Mouse (Mus musculus): Measurements from ENCODE around the gene Vmn1r88. TPM values are rescaled to one million over a fixed set of nuclear protein-coding genes. Genes with fewer than 3 reads are reported as not detected.
"Not testable (repeated sequence)": the region's sequence is repeated elsewhere in the genome, so short reads cannot be mapped to it uniquely, and the experiment has no call there.

Vmn1r88 gene
- polyA plus RNA-seq (2016; fragmentation: Nextera tagmentation; extraction: Ambion mirVana): 0.03 TPM in 1 of 2 replicates, not detected in the other

DNA sequence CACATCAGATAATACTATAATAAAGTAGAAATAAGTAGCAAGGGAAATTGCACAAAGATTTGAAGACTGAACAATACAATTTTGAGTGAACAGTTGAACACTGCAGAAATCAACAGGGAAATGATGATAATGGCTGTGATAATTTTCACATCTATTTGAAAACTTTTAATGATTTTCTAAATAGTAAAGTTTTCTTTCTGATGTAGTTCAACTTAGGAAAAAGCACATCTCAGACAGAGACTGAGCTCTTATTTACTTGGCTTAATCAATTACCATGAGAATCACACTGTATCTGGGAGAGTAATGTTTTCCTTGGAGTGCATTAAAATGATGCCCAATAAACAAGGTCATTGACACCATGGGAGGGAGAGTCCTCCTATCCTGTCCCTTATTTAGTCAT is at the start of gene Vmn1r88:
Vmn1r88 (plus strand) TSS at position 301 of the 400 bp plus-strand sequence.
- Histone ChIP-seq H3K36me3 (no peaks in the 10 kb centered on the region), H3K4me3 (no peak within 1 kb of the TSS), H3K4me2 (replicated peaks) (no peak within 1 kb of the TSS), H3K9ac (no peak within 1 kb of the TSS), H3K27ac (no peak within 1 kb of the TSS), H3K27me3 (no peaks in the 10 kb centered on the region), H3K4me1 (no peaks in the 10 kb centered on the region), H3K9me3 (no peaks in the 10 kb centered on the region)
- no peak for ATAC-seq (ENCODE audit: insufficient number of reproducible peaks, insufficient read depth, low FRiP score, low TSS enrichment)

DNA sequence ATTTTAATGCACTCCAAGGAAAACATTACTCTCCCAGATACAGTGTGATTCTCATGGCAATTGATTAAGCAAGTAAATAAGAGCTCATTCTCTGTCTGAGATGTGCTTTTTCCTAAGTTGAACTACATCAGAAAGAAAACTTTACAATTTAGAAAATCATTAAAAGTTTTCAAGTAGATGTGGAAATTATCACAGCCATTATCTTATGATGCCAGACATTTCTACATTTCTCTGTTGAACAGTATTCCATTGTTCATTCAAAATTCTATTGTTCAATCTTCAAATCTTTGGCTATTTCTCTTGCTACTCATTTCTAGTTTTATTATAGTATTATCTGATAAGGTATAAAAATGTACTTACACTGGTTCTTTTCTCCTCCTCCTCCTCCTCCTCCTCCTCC is 39.6 kb upstream of the Vmn1r88 start, which contains the start of gene Vmn1r86:
Vmn1r86 (minus strand) TSS at position 101 of the 400 bp plus-strand sequence.
- H3K4me2 ChIP-seq (replicated peaks): no peak within 1 kb of the TSS
- H3K4me3 ChIP-seq: no peak within 1 kb of the TSS
- no peaks in the 10 kb centered on the region for H3K4me1 ChIP-seq
- ATAC-seq (ENCODE audit: insufficient number of reproducible peaks, insufficient read depth, low FRiP score, low TSS enrichment): no peak
- H3K9ac ChIP-seq: no peak within 1 kb of the TSS
- H3K36me3 ChIP-seq: no peaks in the 10 kb centered on the region
- H3K27ac ChIP-seq: no peak within 1 kb of the TSS
- no peaks in the 10 kb centered on the region for H3K27me3 ChIP-seq
- H3K9me3 ChIP-seq: no peaks in the 10 kb centered on the region

DNA sequence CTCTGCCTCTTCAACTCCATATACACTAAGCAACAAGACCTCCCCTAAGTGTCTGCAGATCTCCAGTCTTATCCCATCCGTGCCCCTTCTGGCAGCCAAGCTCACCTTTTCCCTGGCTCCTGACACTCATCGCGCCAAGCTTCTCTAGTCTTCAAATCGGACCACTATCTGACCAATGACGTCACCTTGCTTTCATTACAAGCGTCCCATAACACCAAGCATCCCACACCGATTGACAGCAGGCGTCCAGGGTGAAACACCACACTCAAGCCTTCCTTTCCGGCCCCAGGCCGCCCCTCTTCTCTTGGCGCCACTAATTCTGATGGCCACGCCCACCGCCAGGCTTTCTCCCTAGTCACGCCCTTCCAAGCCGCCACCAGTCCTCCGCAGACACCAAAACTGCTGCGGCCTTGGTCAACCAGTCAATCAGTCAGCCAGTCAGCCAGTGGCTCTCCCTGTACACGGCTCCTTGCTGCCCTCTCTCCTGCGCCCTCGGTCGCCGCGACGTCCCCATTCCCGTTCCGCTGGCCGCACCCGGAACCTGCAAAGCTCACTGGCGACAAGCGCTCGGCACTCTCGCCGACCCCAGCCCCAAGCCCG is 35.7 kb upstream of the Vmn1r88 start:
- peak overlapping the region; percentile 17; the same call in 1 of the 2 replicates for H3K4me3 ChIP-seq
- H3K9ac ChIP-seq: not testable (repeated sequence)

DNA sequence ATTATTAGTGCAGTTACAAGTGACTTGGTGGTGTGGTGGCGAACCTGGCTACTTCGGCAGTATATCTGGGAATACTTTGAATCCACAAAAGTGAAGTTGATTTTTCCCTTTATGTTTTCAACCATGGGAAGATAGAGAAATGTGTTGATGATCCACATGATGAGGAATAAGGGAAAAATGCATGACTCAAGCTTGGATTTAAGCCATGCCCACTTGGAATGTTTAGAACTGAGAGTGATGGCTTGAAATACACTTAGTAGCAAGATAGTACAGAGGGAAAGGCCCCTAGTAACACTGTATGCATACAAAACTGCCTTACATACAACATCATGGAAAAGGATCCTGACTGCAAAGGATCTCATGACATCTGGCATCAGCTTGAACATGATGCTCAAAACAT is 27.5 kb upstream of the Vmn1r88 start:
- no peaks in the 10 kb centered on the region for H3K27me3 ChIP-seq
- no peak overlapping the region for H3K4me3 ChIP-seq
- no peak overlapping the region for H3K9ac ChIP-seq
- H3K27ac ChIP-seq: no peak overlapping the region
- no peaks in the 10 kb centered on the region for H3K4me1 ChIP-seq
- no peak for ATAC-seq (ENCODE audit: insufficient number of reproducible peaks, insufficient read depth, low FRiP score, low TSS enrichment)
- no peaks in the 10 kb centered on the region for H3K36me3 ChIP-seq
- WGBS: 83% methylated on average over 2 of the region's 2 CpGs
- H3K4me2 ChIP-seq (replicated peaks): no peak overlapping the region
- H3K9me3 ChIP-seq: no peaks in the 10 kb centered on the region

More for the DNA sequence above, 35.7 kb upstream of the Vmn1r88 start:
- ATAC-seq (ENCODE audit: insufficient number of reproducible peaks, insufficient read depth, low FRiP score, low TSS enrichment): peak; percentile 82
- H3K9me3 ChIP-seq, H3K27ac ChIP-seq, H3K4me1 ChIP-seq, H3K27me3 ChIP-seq, H3K36me3 ChIP-seq: not testable (repeated sequence)
- peak overlapping the region; percentile 43 for H3K4me2 ChIP-seq (replicated peaks)
- WGBS: 3% methylated on average over 20 of the region's 34 CpGs

DNA sequence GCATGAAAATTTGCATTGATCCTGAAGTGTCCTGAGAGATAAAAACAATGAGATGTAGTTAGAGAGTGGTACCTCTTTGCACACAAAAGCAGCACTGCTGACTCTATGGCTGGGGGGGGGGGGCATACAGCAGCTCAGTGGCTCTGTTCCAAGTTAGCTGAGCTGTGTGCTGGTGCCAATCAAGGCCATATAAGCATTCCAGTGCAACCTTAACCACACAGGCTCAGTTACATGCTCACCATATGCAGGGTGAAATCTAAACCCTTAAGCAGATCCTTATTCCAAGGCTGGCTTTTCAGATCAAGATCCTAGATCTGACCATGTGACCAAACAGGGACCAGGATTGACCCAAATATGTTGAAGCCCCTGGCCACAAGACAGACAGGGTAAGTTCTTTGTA is 22.0 kb upstream of the Vmn1r88 start:
- no peaks in the 10 kb centered on the region for H3K36me3 ChIP-seq
- ATAC-seq (ENCODE audit: insufficient number of reproducible peaks, insufficient read depth, low FRiP score, low TSS enrichment): peak; percentile 80
- H3K9ac ChIP-seq: no peak overlapping the region
- no peaks in the 10 kb centered on the region for H3K27me3 ChIP-seq
- H3K4me1 ChIP-seq: no peaks in the 10 kb centered on the region
- H3K4me3 ChIP-seq: no peak overlapping the region
- no peak overlapping the region for H3K4me2 ChIP-seq (replicated peaks)
- H3K27ac ChIP-seq: no peak overlapping the region
- no peaks in the 10 kb centered on the region for H3K9me3 ChIP-seq

DNA sequence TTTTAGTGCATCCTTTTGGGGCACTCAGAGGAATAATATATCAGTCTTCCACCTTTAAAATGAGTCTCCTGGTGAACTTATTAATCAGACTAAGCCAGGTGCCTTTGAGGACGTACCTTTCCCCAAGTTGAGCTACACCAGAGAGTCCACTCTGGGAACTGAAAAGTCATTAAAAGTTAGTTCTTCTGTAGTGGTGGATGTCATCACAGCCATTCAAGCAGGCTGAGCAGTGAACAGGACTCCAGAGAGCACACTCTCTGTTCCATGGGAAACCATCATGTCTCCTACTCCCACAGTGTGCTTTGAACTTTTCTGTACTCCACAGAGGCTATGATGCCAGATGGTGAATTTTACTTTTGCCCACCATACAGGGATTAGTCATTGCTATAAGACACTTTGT is 19.3 kb upstream of the Vmn1r88 start, which contains the start of gene Vmn1r87:
Vmn1r87 (minus strand) TSS at position 101 of the 400 bp plus-strand sequence.
- Histone ChIP-seq H3K27ac (no peak within 1 kb of the TSS), H3K4me1 (no peaks in the 10 kb centered on the region), H3K9ac (no peak within 1 kb of the TSS), H3K27me3 (no peaks in the 10 kb centered on the region), H3K4me2 (replicated peaks) (no peak within 1 kb of the TSS), H3K4me3 (no peak within 1 kb of the TSS), H3K9me3 (no peaks in the 10 kb centered on the region), H3K36me3 (no peaks in the 10 kb centered on the region)
- no peak for ATAC-seq (ENCODE audit: insufficient number of reproducible peaks, insufficient read depth, low FRiP score, low TSS enrichment)
- 86% methylated on average over 1 of the region's 1 CpGs for WGBS

DNA sequence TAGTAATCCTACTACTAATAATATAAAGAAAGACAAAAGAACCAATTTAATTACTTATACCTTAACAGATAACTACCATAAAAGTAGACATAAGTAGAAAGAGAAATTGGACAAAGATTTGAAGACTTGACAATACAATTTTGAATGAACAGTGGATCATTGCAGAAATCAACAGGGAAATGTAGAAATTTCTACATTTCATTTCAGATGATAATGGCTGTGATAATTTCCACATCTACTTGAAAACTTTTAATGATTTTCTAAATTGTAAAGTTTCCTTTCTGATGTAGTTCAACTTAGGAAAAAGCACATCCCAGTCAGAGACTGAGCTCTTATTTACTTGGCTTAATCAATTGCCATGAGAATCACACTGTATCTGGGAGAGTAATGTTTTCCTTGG is 53.4 kb downstream of the Vmn1r88 start, which contains the start of gene Vmn1r89:
Vmn1r89 (plus strand) TSS at position 301 of the 400 bp plus-strand sequence.
- H3K27ac ChIP-seq: no peak within 1 kb of the TSS
- no peaks in the 10 kb centered on the region for H3K9me3 ChIP-seq
- no peak for ATAC-seq (ENCODE audit: insufficient number of reproducible peaks, insufficient read depth, low FRiP score, low TSS enrichment)
- no peaks in the 10 kb centered on the region for H3K36me3 ChIP-seq
- no peaks in the 10 kb centered on the region for H3K27me3 ChIP-seq
- H3K4me1 ChIP-seq: no peaks in the 10 kb centered on the region
- H3K4me3 ChIP-seq: no peak within 1 kb of the TSS
- H3K4me2 ChIP-seq (replicated peaks): no peak within 1 kb of the TSS
- no peak within 1 kb of the TSS for H3K9ac ChIP-seq

Other genes with a start within 250 kb of the Vmn1r88 start
- 833 and 862 TPM in 2 replicates for gene Rps5, start 237.3 kb upstream of the Vmn1r88 start, polyA plus RNA-seq (2016; fragmentation: Nextera tagmentation; extraction: Ambion mirVana)
- 0.95 and 1.0 TPM in 2 replicates for gene Rnf225, start 232.2 kb upstream of the Vmn1r88 start, polyA plus RNA-seq (2016; fragmentation: Nextera tagmentation; extraction: Ambion mirVana)
- gene Zfp324, start 193.7 kb upstream of the Vmn1r88 start, polyA plus RNA-seq (2016; fragmentation: Nextera tagmentation; extraction: Ambion mirVana): 13.9 and 14.4 TPM in 2 replicates
- gene Zfp446, start 181.7 kb upstream of the Vmn1r88 start, polyA plus RNA-seq (2016; fragmentation: Nextera tagmentation; extraction: Ambion mirVana): 12.0 and 13.0 TPM in 2 replicates
- 0.09 TPM in 1 of 2 replicates, not detected in the other for gene Slc27a5, start 161.4 kb upstream of the Vmn1r88 start, polyA plus RNA-seq (2016; fragmentation: Nextera tagmentation; extraction: Ambion mirVana)
- 480 and 495 TPM in 2 replicates for gene Trim28, start 160.5 kb upstream of the Vmn1r88 start, polyA plus RNA-seq (2016; fragmentation: Nextera tagmentation; extraction: Ambion mirVana)
- gene Zbtb45, start 149.5 kb upstream of the Vmn1r88 start, polyA plus RNA-seq (2016; fragmentation: Nextera tagmentation; extraction: Ambion mirVana): 28.8 and 29.9 TPM in 2 replicates
- gene Chmp2a, start 124.8 kb upstream of the Vmn1r88 start, polyA plus RNA-seq (2016; fragmentation: Nextera tagmentation; extraction: Ambion mirVana): 121 and 127 TPM in 2 replicates
- 166 and 183 TPM in 2 replicates for gene Ube2m, start 121.3 kb upstream of the Vmn1r88 start, polyA plus RNA-seq (2016; fragmentation: Nextera tagmentation; extraction: Ambion mirVana)
- gene Mzf1, start 104.8 kb upstream of the Vmn1r88 start, polyA plus RNA-seq (2016; fragmentation: Nextera tagmentation; extraction: Ambion mirVana): 3.8 TPM in 2 replicates
- not detected in 2 replicates for gene Vmn1r85, start 64.4 kb upstream of the Vmn1r88 start, polyA plus RNA-seq (2016; fragmentation: Nextera tagmentation; extraction: Ambion mirVana)
- gene Vmn1r86, start 39.7 kb upstream of the Vmn1r88 start, polyA plus RNA-seq (2016; fragmentation: Nextera tagmentation; extraction: Ambion mirVana): not detected in 2 replicates
- not detected in 2 replicates for gene Vmn1r87, start 19.4 kb upstream of the Vmn1r88 start, polyA plus RNA-seq (2016; fragmentation: Nextera tagmentation; extraction: Ambion mirVana)
- not detected in 2 replicates for gene Vmn1r89, start 53.5 kb downstream of the Vmn1r88 start, polyA plus RNA-seq (2016; fragmentation: Nextera tagmentation; extraction: Ambion mirVana)
- gene Lig1, start 117.7 kb downstream of the Vmn1r88 start, polyA plus RNA-seq (2016; fragmentation: Nextera tagmentation; extraction: Ambion mirVana): 117 and 120 TPM in 2 replicates
- 14.2 and 15.8 TPM in 2 replicates for gene Zswim9, start 119.2 kb downstream of the Vmn1r88 start, polyA plus RNA-seq (2016; fragmentation: Nextera tagmentation; extraction: Ambion mirVana)
- 1.0 and 1.3 TPM in 2 replicates for gene Pla2g4c, start 165.1 kb downstream of the Vmn1r88 start, polyA plus RNA-seq (2016; fragmentation: Nextera tagmentation; extraction: Ambion mirVana)
- gene Cabp5, start 238.6 kb downstream of the Vmn1r88 start, polyA plus RNA-seq (2016; fragmentation: Nextera tagmentation; extraction: Ambion mirVana): not detected in 2 replicates

All from embryonic facial prominence, embryonic 12.5 days (tissue).